Mouse (Mus musculus): ENCODE measurements around the gene Tnnt2. TPM values are rescaled to one million over a fixed set of nuclear protein-coding genes. Genes with fewer than 3 reads are reported as not detected.
A peak's percentile ranks its signal among the peaks of the same experiment; 100 is the strongest.

The Tnnt2 gene
- polyA plus RNA-seq (2021) = 1.1 TPM

GRCm38 (mm10) chr1:135835716-135836483 is at the start of gene Tnnt2:
Gene Tnnt2, plus strand, starts transcription at chr1:135836354.
- in situ Hi-C loops (cut with MboI; ENCODE audit: low pct_unique_long_range_greater_than_20kb) = no loop called here
- DNase-seq (ENCODE audit: low read depth, low spot score) (no peak), ATAC-seq (no peak)
- H3K27me3 ChIP-seq = no peaks in the 10 kb centered on the region
- ChIA-PET CTCF (interaction anchor here (1.3 to 1.5 kb wide), 2 partner anchors 9 to 11 kb away, joined by 3 to 4 read pairs; no protein-coding TSS in a partner anchor), POLR2A (interaction anchor here (1.0 kb wide), 1 partner anchor 16 kb away, joined by 4 read pairs; no protein-coding TSS in a partner anchor)
- TF ChIP-seq CTCF (IDR thresholded peaks at IDR 0.05) = no peak

- H3K27me3 ChIP-seq = no peaks in the 10 kb centered on the region
- DNase-seq (ENCODE audit: low read depth, low spot score) (no peak), ATAC-seq (no peak)
- ChIA-PET CTCF (interaction anchor here (0.6 to 4.5 kb wide), 13 partner anchors 9 to 74 kb away, joined by 3 to 80 read pairs (median 4); no protein-coding TSS in a partner anchor), POLR2A (no interaction called here)
- peak; percentile 82 for TF ChIP-seq CTCF (IDR thresholded peaks at IDR 0.05)
- in situ Hi-C loops (cut with MboI; ENCODE audit: low pct_unique_long_range_greater_than_20kb) = loop anchor here (5.0 kb wide), 1 partner anchor 35 kb away; no protein-coding TSS in a partner anchor
These were observed 48.4 kb upstream of the Tnnt2 start for GRCm38 (mm10) chr1:135787799-135788198.

GRCm38 (mm10) chr1:135788708-135789107 is 47.4 kb upstream of the Tnnt2 start:
- in situ Hi-C loops (cut with MboI; ENCODE audit: low pct_unique_long_range_greater_than_20kb) = loop anchor here (5.0 kb wide), 1 partner anchor 36 kb away; no protein-coding TSS in a partner anchor
- TF ChIP-seq CTCF (IDR thresholded peaks at IDR 0.05) = peak; percentile 61
- ChIA-PET CTCF (interaction anchor here (0.8 to 4.5 kb wide), 30 partner anchors 8 to 89 kb away, joined by 3 to 80 read pairs (median 5); partner anchors contain the start of gene Csrp1), POLR2A (interaction anchor here (1.6 kb wide), 1 partner anchor 22 kb away, joined by 3 read pairs; no protein-coding TSS in a partner anchor)
- DNase-seq (ENCODE audit: low read depth, low spot score) (no peak), ATAC-seq (no peak)
- no peaks in the 10 kb centered on the region for H3K27me3 ChIP-seq

GRCm38 (mm10) chr1:135789815-135790214 is 46.3 kb upstream of the Tnnt2 start:
- no peak for DNase-seq (ENCODE audit: low read depth, low spot score)
- ChIA-PET POLR2A (interaction anchor here (1.6 kb wide), 1 partner anchor 21 kb away, joined by 3 read pairs; no protein-coding TSS in a partner anchor), CTCF (interaction anchor here (0.8 to 4.5 kb wide), 26 partner anchors 9 to 92 kb away, joined by 3 to 80 read pairs (median 5); partner anchors contain the start of genes Csrp1 and Tnni1)
- in situ Hi-C loops (cut with MboI; ENCODE audit: low pct_unique_long_range_greater_than_20kb) = loop anchor here (5.0 kb wide), 1 partner anchor 38 kb away; no protein-coding TSS in a partner anchor
- no peak for ATAC-seq
- no peaks in the 10 kb centered on the region for H3K27me3 ChIP-seq
- TF ChIP-seq CTCF (IDR thresholded peaks at IDR 0.05) = peak; percentile 71

- CTCF ChIA-PET = no interaction called here
- no peaks in the 10 kb centered on the region for H3K27me3 ChIP-seq
- ATAC-seq = no peak
- no peak for TF ChIP-seq CTCF (IDR thresholded peaks at IDR 0.05)
- in situ Hi-C loops (cut with MboI; ENCODE audit: low pct_unique_long_range_greater_than_20kb) = no loop called here
- POLR2A ChIA-PET = no interaction called here
- no peak for DNase-seq (ENCODE audit: low read depth, low spot score)
These were observed 43.8 kb upstream of the Tnnt2 start for GRCm38 (mm10) chr1:135792143-135792939.

- ChIA-PET POLR2A (interaction anchor here (0.7 kb wide), 1 partner anchor 66 kb away, joined by 3 read pairs; no protein-coding TSS in a partner anchor), CTCF (interaction anchor here (1.1 to 1.4 kb wide), 2 partner anchors 40 to 54 kb away, joined by 3 read pairs; no protein-coding TSS in a partner anchor)
- ATAC-seq (no peak), DNase-seq (ENCODE audit: low read depth, low spot score) (no peak)
- TF ChIP-seq CTCF (IDR thresholded peaks at IDR 0.05) = no peak
- in situ Hi-C loops (cut with MboI; ENCODE audit: low pct_unique_long_range_greater_than_20kb) = no loop called here
- H3K27me3 ChIP-seq = no peaks in the 10 kb centered on the region
These were observed 42.6 kb upstream of the Tnnt2 start for GRCm38 (mm10) chr1:135793370-135794215.

GRCm38 (mm10) chr1:135794216-135795134 is 41.7 kb upstream of the Tnnt2 start:
- POLR2A ChIA-PET = interaction anchor here (0.7 kb wide), 1 partner anchor 67 kb away, joined by 3 read pairs; no protein-coding TSS in a partner anchor
- TF ChIP-seq CTCF (IDR thresholded peaks at IDR 0.05) = no peak
- in situ Hi-C loops (cut with MboI; ENCODE audit: low pct_unique_long_range_greater_than_20kb) = no loop called here
- no peak for ATAC-seq
- CTCF ChIA-PET = interaction anchor here (1.1 to 1.4 kb wide), 2 partner anchors 41 to 53 kb away, joined by 3 read pairs; no protein-coding TSS in a partner anchor
- no peak for DNase-seq (ENCODE audit: low read depth, low spot score)
- H3K27me3 ChIP-seq = no peaks in the 10 kb centered on the region

- TF ChIP-seq CTCF (IDR thresholded peaks at IDR 0.05) = no peak
- DNase-seq (ENCODE audit: low read depth, low spot score) = no peak
- in situ Hi-C loops (cut with MboI; ENCODE audit: low pct_unique_long_range_greater_than_20kb) = no loop called here
- H3K27me3 ChIP-seq = no peaks in the 10 kb centered on the region
- CTCF ChIA-PET = interaction anchor here (0.8 to 1.7 kb wide), 2 partner anchors 9 to 30 kb away, joined by 5 read pairs; no protein-coding TSS in a partner anchor
- no peak for ATAC-seq
- POLR2A ChIA-PET = no interaction called here
These were observed 37.7 kb upstream of the Tnnt2 start for GRCm38 (mm10) chr1:135798492-135798891.
